Mouse (Mus musculus) limb, embryonic 11.5 days (tissue): ENCODE data around the gene Sf3a1. TPM values are rescaled to one million over a fixed set of nuclear protein-coding genes. Genes with fewer than 3 reads are reported as not detected.

Experiments
- ATAC-seq: fragments of 200-750 bp; cut with Nextera tagmentation; 2 replicates; pipeline ENCODE4 v1.8.0; 2017; ENCODE audit warnings: low read depth; ENCODE audit not compliant: insufficient number of reproducible peaks, low FRiP score, low TSS enrichment
- DNase-seq: peaks from one replicate; pipeline ENCODE4 v3.0.0-alpha.2; 2015; ENCODE audit warnings: low spot score
- H3K27ac ChIP-seq: fragments of 300-500 bp; sonication (generic); replicated peaks from 2 replicates; pipeline ENCODE4 v1.5.1; 2014; ENCODE audit warnings: low read depth, mild to moderate bottlenecking, low read length
- H3K27me3 ChIP-seq: fragments of 300-500 bp; sonication (generic); 2 replicates; pipeline ENCODE4 v1.6.1; 2014; ENCODE audit warnings: mild to moderate bottlenecking, low read length, mixed read lengths; ENCODE audit not compliant: control insufficient read depth, insufficient read depth
- H3K36me3 ChIP-seq: fragments of 300-500 bp; sonication (generic); 2 replicates; pipeline ENCODE4 v1.6.1; 2014; ENCODE audit warnings: mild to moderate bottlenecking, low read length, moderate library complexity, mixed read lengths; ENCODE audit not compliant: control insufficient read depth, insufficient read depth
- H3K4me1 ChIP-seq: fragments of 300-500 bp; sonication (generic); 2 replicates; pipeline ENCODE4 v1.6.1; 2014; ENCODE audit warnings: low read length, mixed read lengths; ENCODE audit not compliant: control insufficient read depth, insufficient read depth
- H3K4me2 ChIP-seq: fragments of 300-500 bp; sonication (generic); 2 replicates; pipeline ENCODE4 v1.6.1; 2014; ENCODE audit warnings: low read depth, mild to moderate bottlenecking, moderate library complexity; ENCODE audit not compliant: severe bottlenecking
- H3K4me3 ChIP-seq: fragments of 300-500 bp; sonication (generic); 2 replicates; pipeline ENCODE4 v1.5.1; 2014; ENCODE audit warnings: low read depth, low read length
- H3K9ac ChIP-seq: fragments of 300-500 bp; sonication (generic); 2 replicates; pipeline ENCODE4 v1.6.1; 2014; ENCODE audit warnings: mild to moderate bottlenecking, low read length
- H3K9me3 ChIP-seq: fragments of 300-500 bp; sonication (generic); 2 replicates; pipeline ENCODE4 v1.6.1; 2016; ENCODE audit warnings: low read length; ENCODE audit not compliant: control insufficient read depth
- WGBS: fragments of 180-500 bp; shearing (Covaris S2); extraction: QIAGEN DNeasy Blood & Tissue Kit; methylation state at CpG from one replicate; pipeline ENCODE4 v1.1.7; 2014; 5-methylcytosine and 5-hydroxymethylcytosine counted together
- microRNA-seq: library from miRNA; unstranded; fragments of <30 nt; microRNA quantifications from one replicate; pipeline ENCODE4, GENCODE M21; 2016
- polyA plus RNA-seq: library from polyadenylated mRNA; unstranded; fragments of >200 nt; fragmentation: Nextera tagmentation; extraction: Ambion mirVana; gene quantifications from 2 replicates; pipeline ENCODE4 v1.2.1, GENCODE M21; 2014

Sf3a1 gene
- polyA plus RNA-seq, 1 experiment from 2014 or later, result 98.3 TPM

GRCm38 (mm10) chr11:4226569-4227325 is 66.6 kb downstream of the Sf3a1 start:
- H3K9me3 ChIP-seq, result no peaks in the 10 kb centered on the region
- 76% methylated on average over 5 of the region's 5 CpGs for WGBS
- no peak overlapping the region for H3K9ac ChIP-seq
- no peak for ATAC-seq
- no peaks in the 10 kb centered on the region for H3K27me3 ChIP-seq
- no peaks in the 10 kb centered on the region for H3K36me3 ChIP-seq
- H3K27ac ChIP-seq, result no peak overlapping the region
- no peak overlapping the region for H3K4me2 ChIP-seq
- DNase-seq, result no peak
- no peak overlapping the region for H3K4me3 ChIP-seq
- 0 out of 2 replicates have a peak, but pooled peaks cover 4% of the 10 kb centered on the region for H3K4me1 ChIP-seq

GRCm38 (mm10) chr11:4228463-4228862 is 68.3 kb downstream of the Sf3a1 start:
- WGBS, result 41% methylated on average over 8 of the region's 8 CpGs
- H3K4me2 ChIP-seq, result no peak overlapping the region
- no peak for ATAC-seq

DNA sequence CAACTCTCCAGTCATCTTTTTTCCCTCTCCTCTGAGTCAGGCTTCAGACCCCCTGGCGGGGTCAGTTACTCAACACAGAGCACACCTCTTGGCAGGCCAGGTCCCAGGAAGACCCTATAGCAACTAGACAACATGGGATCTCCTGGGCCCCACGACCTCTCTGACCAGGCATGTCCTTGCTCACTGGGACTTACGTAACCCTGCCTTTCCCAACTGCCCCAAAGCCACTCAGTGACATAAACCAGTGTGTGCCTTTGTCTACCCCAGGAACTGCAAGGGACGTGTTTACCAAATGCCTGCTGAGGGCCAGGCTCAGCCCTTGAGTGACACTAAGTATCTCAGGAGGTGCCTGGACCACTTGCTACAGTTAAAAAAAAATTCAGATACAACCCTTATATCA is 69.7 kb downstream of the Sf3a1 start:
- DNase-seq (no peak), ATAC-seq (no peak)
- Histone ChIP-seq H3K27ac (no peak overlapping the region), H3K4me1 (0 out of 2 replicates have a peak, but pooled peaks cover 4% of the 10 kb centered on the region), H3K4me2 (no peak overlapping the region), H3K9ac (no peak overlapping the region), H3K27me3 (no peaks in the 10 kb centered on the region), H3K4me3 (no peak overlapping the region), H3K36me3 (no peaks in the 10 kb centered on the region), H3K9me3 (no peaks in the 10 kb centered on the region)
- WGBS, result 56% methylated on average over 4 of the region's 4 CpGs

More at GRCm38 (mm10) chr11:4228463-4228862, 68.3 kb downstream of the Sf3a1 start:
- no peaks in the 10 kb centered on the region for H3K36me3 ChIP-seq
- no peak overlapping the region for H3K9ac ChIP-seq
- 0 out of 2 replicates have a peak, but pooled peaks cover 4% of the 10 kb centered on the region for H3K4me1 ChIP-seq
- no peak overlapping the region for H3K27ac ChIP-seq
- H3K4me3 ChIP-seq, result no peak overlapping the region
- no peak for DNase-seq
- no peaks in the 10 kb centered on the region for H3K27me3 ChIP-seq
- no peaks in the 10 kb centered on the region for H3K9me3 ChIP-seq

DNA sequence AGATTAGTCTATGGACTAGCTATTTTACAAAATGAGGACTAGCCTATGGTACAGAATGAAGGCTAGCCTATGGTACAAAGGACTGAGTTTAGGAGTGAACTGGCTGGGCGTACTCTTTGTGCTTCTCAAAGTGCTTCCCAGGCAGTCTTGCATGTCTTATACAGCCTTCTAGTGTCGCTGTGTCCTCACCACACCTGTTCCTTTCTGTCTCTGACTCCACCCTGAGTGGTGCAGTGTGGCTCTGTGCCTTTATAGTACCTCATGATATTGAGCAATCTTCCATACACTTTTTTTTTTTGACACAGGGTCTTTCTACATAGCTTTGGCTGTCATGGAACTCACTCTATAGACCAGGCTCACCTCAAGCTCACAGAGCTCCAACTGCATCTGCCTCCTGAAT is 71.3 kb downstream of the Sf3a1 start:
- 85% methylated on average over 2 of the region's 2 CpGs for WGBS
- no peak overlapping the region for H3K9ac ChIP-seq
- no peak overlapping the region for H3K4me3 ChIP-seq
- no peak overlapping the region for H3K27ac ChIP-seq
- DNase-seq (no peak), ATAC-seq (no peak)
- H3K9me3 ChIP-seq, result no peaks in the 10 kb centered on the region
- H3K27me3 ChIP-seq, result no peaks in the 10 kb centered on the region
- H3K4me2 ChIP-seq, result no peak overlapping the region
- 0 out of 2 replicates have a peak, but pooled peaks cover 4% of the 10 kb centered on the region for H3K4me1 ChIP-seq
- H3K36me3 ChIP-seq, result no peaks in the 10 kb centered on the region

Small RNA genes within 50 kb of the gene (microRNA-seq; reads per million reads assigned to microRNA genes)
- 7.3 reads per million, percentile 17 among the genes with 10 or more reads in this experiment for gene Mir3060

Other genes starting within 250 kb of the Sf3a1 start
- 1.7 and 2.1 TPM in 2 replicates for gene Slc35e4, start 245.7 kb upstream of the Sf3a1 start, polyA plus RNA-seq
- 24.2 and 28.9 TPM in 2 replicates for gene Tcn2, start 228.2 kb upstream of the Sf3a1 start, polyA plus RNA-seq
- 81.9 and 87.4 TPM in 2 replicates for gene Pes1, start 196.4 kb upstream of the Sf3a1 start, polyA plus RNA-seq
- not detected in 2 replicates for gene 4930556J24Rik, start 183.6 kb upstream of the Sf3a1 start, polyA plus RNA-seq
- 2.6 and 3.2 TPM in 2 replicates for gene Gal3st1, start 176.7 kb upstream of the Sf3a1 start, polyA plus RNA-seq
- gene Sec14l4, start 128.9 kb upstream of the Sf3a1 start, polyA plus RNA-seq, result not detected in 2 replicates
- not detected in 2 replicates for gene Sec14l3, start 95.5 kb upstream of the Sf3a1 start, polyA plus RNA-seq
- 8.5 and 10.9 TPM in 2 replicates for gene Mtfp1, start 64.9 kb upstream of the Sf3a1 start, polyA plus RNA-seq
- 1.9 and 2.2 TPM in 2 replicates for gene Sec14l2, start 36.9 kb upstream of the Sf3a1 start, polyA plus RNA-seq
- gene Rnf215, start 25.1 kb upstream of the Sf3a1 start, polyA plus RNA-seq, result 24.3 and 28.9 TPM in 2 replicates
- 4.3 and 4.7 TPM in 2 replicates for gene Ccdc157, start 57 bp upstream of the Sf3a1 start, polyA plus RNA-seq
- 20.5 and 25.0 TPM in 2 replicates for gene Tbc1d10a, start 26.4 kb downstream of the Sf3a1 start, polyA plus RNA-seq
- 1.1 and 1.5 TPM in 2 replicates for gene Castor1, start 57.9 kb downstream of the Sf3a1 start, polyA plus RNA-seq
- gene Osm, start 76.1 kb downstream of the Sf3a1 start, polyA plus RNA-seq, result not detected in 2 replicates
- gene Lif, start 97.2 kb downstream of the Sf3a1 start, polyA plus RNA-seq, result 0.04 and 0.05 TPM in 2 replicates